ENCODE assay signal across 18 mouse cellular contexts in genomic region chr6:85399715-85400114, GRCm38 (mm10). TPM values are rescaled to one million over a fixed set of nuclear protein-coding genes. Genes with fewer than 3 reads are reported as not detected.
A peak's percentile ranks its signal among the peaks of the same experiment; 100 is the strongest.
DNase-seq lines count a peak whose midpoint lies in the region; ATAC-seq and TF ChIP-seq lines count a peak whose summit lies in the region.
"Had no signal": no experiment of that assay in that cellular context is flagged by ENCODE, and none has a peak within 500 bp of the region (broad histone marks: within the 10 kb centered on the region; RNA-seq: fewer than 3 reads in every experiment).

No protein-coding gene starts in this region.

- TF ChIP-seq CTCF in brain, embryonic 14.5 days (IDR thresholded peaks at IDR 0.05; ENCODE audit: borderline replicate concordance, extremely low read depth, insufficient read depth, insufficient read length): no peak

- no peak overlapping the region for H3K27ac ChIP-seq in intestine, embryonic 15.5 days
- no peak overlapping the region for H3K27ac ChIP-seq in intestine, embryonic 16.5 days (ENCODE audit: low read length)
- H3K27ac ChIP-seq: limb, embryonic 13.5 days; macrophage had no signal

- no peaks in the 10 kb centered on the region for H3K36me3 ChIP-seq in intestine, embryonic 15.5 days
- H3K36me3 ChIP-seq in intestine, embryonic 16.5 days (ENCODE audit: control insufficient read depth, insufficient read depth, low read length): no peaks in the 10 kb centered on the region
- H3K36me3 ChIP-seq: limb, embryonic 13.5 days had no signal

- no peaks in the 10 kb centered on the region for H3K9me3 ChIP-seq in intestine, embryonic 15.5 days
- no peaks in the 10 kb centered on the region for H3K9me3 ChIP-seq in intestine, embryonic 16.5 days (ENCODE audit: control insufficient read depth, low read length)

- TF ChIP-seq POLR2A in brain, embryonic 14.5 days (IDR thresholded peaks at IDR 0.05; ENCODE audit: borderline replicate concordance, extremely low read depth, insufficient read depth, insufficient read length, poor library complexity, severe bottlenecking): no peak

- no peak overlapping the region for H3K4me3 ChIP-seq in intestine, embryonic 15.5 days (replicated peaks)
- H3K4me3 ChIP-seq in intestine, embryonic 16.5 days (ENCODE audit: low read length): no peak overlapping the region
- H3K4me3 ChIP-seq: erythroblast, embryonic 14.5 days; limb, embryonic 13.5 days had no signal

- no peaks in the 10 kb centered on the region for H3K4me1 ChIP-seq in intestine, embryonic 15.5 days (replicated peaks)
- H3K4me1 ChIP-seq in intestine, embryonic 16.5 days (ENCODE audit: control insufficient read depth, insufficient read depth, low read length): no peaks in the 10 kb centered on the region
- H3K4me1 ChIP-seq: limb, embryonic 13.5 days had no signal

- H3K4me2 ChIP-seq in intestine, embryonic 15.5 days (replicated peaks): no peak overlapping the region
- H3K4me2 ChIP-seq in intestine, embryonic 16.5 days (ENCODE audit: low read depth, low read length): no peak overlapping the region
- H3K4me2 ChIP-seq: limb, embryonic 13.5 days had no signal

- 23% methylated on average over 5 of the region's 5 CpGs for whole genome bisulfite sequencing in intestine, embryonic 15.5 days
- WGBS in intestine, embryonic 16.5 days: 28% methylated on average over 5 of the region's 5 CpGs

- 0 out of 2 replicates have a peak, but pooled peaks cover 2% of the 10 kb centered on the region for H3K27me3 ChIP-seq in intestine, embryonic 15.5 days (replicated peaks)
- no peaks in the 10 kb centered on the region for H3K27me3 ChIP-seq in intestine, embryonic 16.5 days (replicated peaks; ENCODE audit: control insufficient read depth, insufficient read depth, low read length)

- peak; percentile 39; the same call in 1 of the 2 replicates for ATAC-seq in intestine, embryonic 15.5 days
- ATAC-seq in intestine, embryonic 16.5 days: no peak
- ATAC-seq: CD4-positive, CD25-positive, alpha-beta regulatory T cell, adult 4 months had no signal

- DNase-seq in brain, embryonic 14.5 days (ENCODE audit: low read depth): peak; percentile 82
- peak; percentile 51 for DNase-seq in kidney, adult 11 months
- DNase-seq in kidney, postnatal 14 days: peak; percentile 50
- no peak for DNase-seq in thymus, postnatal 25 days
- DNase-seq in lung, postnatal 10 days: no peak
- no peak for DNase-seq in spleen, postnatal 10 days (ENCODE audit: low spot score in 2 of 2)
- DNase-seq: cerebellum, adult 8-10 months; heart, adult 11 months; heart, postnatal 10 days; right cerebral cortex, adult 18-20 months had no signal

- H3K9ac ChIP-seq in intestine, embryonic 15.5 days: no peak overlapping the region
- no peak overlapping the region for H3K9ac ChIP-seq in intestine, embryonic 16.5 days (ENCODE audit: low read depth, low read length)
- H3K9ac ChIP-seq: limb, embryonic 13.5 days had no signal

RNA-seq across cellular contexts. Expression of gene Noto, which starts 24.0 kb away (rescaled TPM):
- polyA plus RNA-seq in intestine, embryonic 15.5 days (2015; fragmentation: Nextera tagmentation; extraction: Ambion mirVana): not detected in 2 replicates
- polyA plus RNA-seq in intestine, embryonic 16.5 days (2015; fragmentation: Nextera tagmentation; extraction: Ambion mirVana): not detected in 2 replicates
- polyA plus RNA-seq in brain, embryonic 14.5 days (2012; rRNA removed): not detected in 2 replicates
- polyA plus RNA-seq: CD4-positive, CD25-positive, alpha-beta regulatory T cell, adult 4 months; erythroblast, embryonic 14.5 days; limb, embryonic 13.5 days; liver, embryonic 16.5 days; macrophage; neural tube, embryonic 14.5 days had no signal

RNA-seq across cellular contexts. Expression of gene Rab11fip5, which starts 25.3 kb away (rescaled TPM):
- polyA plus RNA-seq in intestine, embryonic 15.5 days (2015; fragmentation: Nextera tagmentation; extraction: Ambion mirVana): 12.0 and 14.7 TPM in 2 replicates
- polyA plus RNA-seq in intestine, embryonic 16.5 days (2015; fragmentation: Nextera tagmentation; extraction: Ambion mirVana): 15.6 and 20.9 TPM in 2 replicates
- polyA plus RNA-seq in brain, embryonic 14.5 days (2012; rRNA removed): 14.8 and 23.1 TPM in 2 replicates

RNA-seq across cellular contexts. Expression of gene Smyd5, which starts 32.1 kb away (rescaled TPM):
- polyA plus RNA-seq in intestine, embryonic 15.5 days (2015; fragmentation: Nextera tagmentation; extraction: Ambion mirVana): 49.8 and 52.8 TPM in 2 replicates
- polyA plus RNA-seq in intestine, embryonic 16.5 days (2015; fragmentation: Nextera tagmentation; extraction: Ambion mirVana): 45.8 and 52.5 TPM in 2 replicates
- 65.3 and 67.0 TPM in 2 replicates for polyA plus RNA-seq in brain, embryonic 14.5 days (2012; rRNA removed)

RNA-seq across cellular contexts. Expression of gene Cct7, which starts 51.6 kb away (rescaled TPM):
- 461 and 482 TPM in 2 replicates for polyA plus RNA-seq in intestine, embryonic 15.5 days (2015; fragmentation: Nextera tagmentation; extraction: Ambion mirVana)
- polyA plus RNA-seq in intestine, embryonic 16.5 days (2015; fragmentation: Nextera tagmentation; extraction: Ambion mirVana): 417 and 458 TPM in 2 replicates
- polyA plus RNA-seq in brain, embryonic 14.5 days (2012; rRNA removed): 313 and 319 TPM in 2 replicates

RNA-seq across cellular contexts. Expression of gene Pradc1, which starts 52.1 kb away (rescaled TPM):
- 38.5 and 42.9 TPM in 2 replicates for polyA plus RNA-seq in intestine, embryonic 15.5 days (2015; fragmentation: Nextera tagmentation; extraction: Ambion mirVana)
- polyA plus RNA-seq in intestine, embryonic 16.5 days (2015; fragmentation: Nextera tagmentation; extraction: Ambion mirVana): 39.4 and 41.2 TPM in 2 replicates
- 16.7 and 22.8 TPM in 2 replicates for polyA plus RNA-seq in brain, embryonic 14.5 days (2012; rRNA removed)

Comparison
In these comparisons a context has a peak if more than half of its experiments do, and no peak if none do; other contexts are left out.
1. DNase-seq: peak in brain, embryonic 14.5 days (single experiment), kidney, adult 11 months (single experiment) and kidney, postnatal 14 days (single experiment); none in thymus, postnatal 25 days (single experiment), lung, postnatal 10 days (single experiment) and spleen, postnatal 10 days (0 of 2).